Mouse (Mus musculus) natural killer cell, adult 2 months (primary cell): ENCODE results near the gene Mrps24.

ENCODE experiments used
- DNase-seq, 2 experiments: peaks; one replicate each; pipeline ENCODE4 v3.0.0; 2022; ENCODE audit warnings: low spot score in 2 of 2

The Mrps24 gene

GRCm38 (mm10) chr11:5715630-5716105, at the start of gene Mrps24:
Gene Mrps24, minus strand, starts transcription at chr11:5715680.
- DNase-seq = no peak

DNA sequence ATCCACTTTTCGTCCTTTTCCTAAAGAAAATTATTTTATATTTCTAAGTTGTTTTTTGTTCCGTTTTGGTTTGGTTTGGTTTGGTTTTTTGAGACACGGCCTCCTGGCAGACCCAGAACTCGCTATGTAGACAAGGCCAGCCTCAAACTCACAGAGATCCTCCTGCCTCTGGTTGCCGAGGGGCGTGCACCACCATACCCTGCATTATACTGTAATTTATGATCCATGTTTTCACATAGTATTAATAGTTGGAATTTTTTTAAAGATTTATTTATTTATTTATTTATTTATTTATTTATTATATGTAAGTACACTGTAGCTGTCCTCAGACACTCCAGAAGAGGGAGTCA, 47.1 kb upstream of the Mrps24 start:
- no peak for DNase-seq

- peak; percentile 95 for DNase-seq
Measured at GRCm38 (mm10) chr11:5761820-5762632, 46.5 kb upstream of the Mrps24 start, which contains the start of gene Urgcp. Gene Urgcp, minus strand, starts transcription at chr11:5762376.

- no peak for DNase-seq
Measured at GRCm38 (mm10) chr11:5753755-5754154, 38.3 kb upstream of the Mrps24 start.

- DNase-seq = no peak
Measured at GRCm38 (mm10) chr11:5744951-5745350, 29.5 kb upstream of the Mrps24 start.

GRCm38 (mm10) chr11:5742106-5742505, 26.6 kb upstream of the Mrps24 start:
- peak in 1 of 2 experiments; percentile 26 for DNase-seq

DNA sequence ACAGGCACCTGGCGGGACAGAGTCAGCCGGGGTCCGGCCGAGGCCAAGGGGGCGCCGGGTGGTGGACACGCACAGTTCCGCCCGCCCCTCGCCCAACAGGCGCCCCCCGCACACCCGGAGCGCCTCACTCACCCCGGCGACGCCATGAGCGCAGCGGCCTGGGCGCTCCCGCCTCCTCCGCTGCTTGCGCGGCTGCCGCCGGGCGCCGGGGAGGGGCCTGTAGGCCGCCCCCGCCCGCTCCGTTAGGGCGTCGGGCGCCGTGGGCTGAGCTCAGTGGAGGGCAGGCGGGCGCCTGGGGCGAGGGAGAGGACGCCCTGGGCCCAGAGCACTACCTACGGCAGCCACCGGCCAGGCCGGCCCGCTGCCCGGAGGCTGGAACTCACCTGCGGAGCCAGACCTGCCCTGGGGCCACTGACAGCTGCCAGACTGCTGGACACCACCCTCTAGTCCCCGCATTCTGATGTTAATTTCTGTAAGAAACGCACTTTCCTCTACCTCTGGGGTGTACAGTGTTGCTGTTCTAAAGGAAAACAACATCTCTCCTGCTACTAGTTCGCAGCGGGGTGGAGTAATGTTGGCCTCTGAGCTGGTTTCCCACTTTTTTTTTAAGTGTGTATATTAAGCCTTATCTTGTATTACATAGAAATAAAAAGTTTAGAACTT, 25.6 kb upstream of the Mrps24 start:
- peak; percentile 66 to 69 for DNase-seq

DNA sequence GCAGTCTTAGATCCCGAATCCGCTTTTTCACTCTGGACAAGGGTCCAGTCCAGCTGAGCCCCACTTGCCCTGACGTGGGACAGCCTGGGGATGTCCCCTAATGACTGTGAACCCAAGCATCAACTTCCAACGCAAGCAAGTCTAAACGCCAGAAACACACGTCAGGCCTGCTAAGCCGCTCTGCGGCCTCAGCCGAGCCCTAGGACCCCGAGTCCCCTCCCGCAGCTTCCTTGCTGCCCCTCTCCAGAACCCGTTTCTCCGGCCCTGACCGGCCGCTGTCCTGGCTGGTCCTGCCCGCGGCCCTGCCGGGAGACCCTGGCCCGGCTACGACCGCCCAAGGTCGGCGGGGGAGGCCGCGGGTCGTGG, 25.1 kb upstream of the Mrps24 start:
- DNase-seq = peak in 1 of 2 experiments; percentile 50

DNA sequence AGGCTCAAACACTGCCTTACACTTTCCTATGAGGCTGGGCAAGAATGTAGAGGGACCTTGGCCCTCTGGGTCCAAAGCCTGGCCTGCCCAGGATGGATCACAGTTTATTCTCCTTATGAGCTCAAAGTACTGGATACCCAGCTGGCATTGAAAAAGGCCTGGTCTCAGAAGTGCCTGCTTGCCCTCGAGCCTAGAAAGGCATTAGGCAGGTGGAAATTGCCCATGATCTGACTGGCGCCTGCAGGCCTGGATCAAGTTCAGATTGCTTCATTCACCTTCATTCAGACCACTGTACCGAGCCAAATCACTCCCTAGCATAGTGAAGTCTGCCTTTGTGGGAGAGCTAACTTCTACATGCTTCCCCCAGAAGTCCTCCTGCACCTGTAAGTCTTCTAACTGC, 24.4 kb upstream of the Mrps24 start:
- no peak for DNase-seq

GRCm38 (mm10) chr11:5738888-5739632, 23.6 kb upstream of the Mrps24 start:
- no peak for DNase-seq

GRCm38 (mm10) chr11:5737137-5737536, 21.7 kb upstream of the Mrps24 start:
- DNase-seq = peak; percentile 30 to 60

DNA sequence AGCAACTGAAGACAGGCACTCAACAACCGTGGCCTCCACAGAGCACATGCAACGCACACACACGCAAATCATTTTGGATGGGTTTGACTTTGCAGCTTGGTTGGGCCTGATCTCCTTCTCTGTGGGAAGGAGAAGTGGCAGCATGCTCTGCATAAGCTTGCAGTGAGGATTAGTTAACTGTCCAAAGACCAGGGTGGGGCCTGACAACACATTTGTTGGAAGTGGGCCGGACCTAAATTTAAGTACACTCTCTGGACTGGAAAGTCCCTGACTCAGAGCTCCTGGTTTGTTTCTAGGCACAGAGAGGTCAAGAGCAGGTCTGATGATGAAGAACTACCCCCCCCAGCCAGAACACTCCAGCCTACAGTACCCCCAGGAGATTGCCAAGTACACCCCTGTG, 18.8 kb upstream of the Mrps24 start:
- no peak for DNase-seq

- no peak for DNase-seq
Measured at GRCm38 (mm10) chr11:5732401-5732800, 16.9 kb upstream of the Mrps24 start.

- no peak for DNase-seq
Measured at GRCm38 (mm10) chr11:5729582-5729981, 14.1 kb upstream of the Mrps24 start.

DNA sequence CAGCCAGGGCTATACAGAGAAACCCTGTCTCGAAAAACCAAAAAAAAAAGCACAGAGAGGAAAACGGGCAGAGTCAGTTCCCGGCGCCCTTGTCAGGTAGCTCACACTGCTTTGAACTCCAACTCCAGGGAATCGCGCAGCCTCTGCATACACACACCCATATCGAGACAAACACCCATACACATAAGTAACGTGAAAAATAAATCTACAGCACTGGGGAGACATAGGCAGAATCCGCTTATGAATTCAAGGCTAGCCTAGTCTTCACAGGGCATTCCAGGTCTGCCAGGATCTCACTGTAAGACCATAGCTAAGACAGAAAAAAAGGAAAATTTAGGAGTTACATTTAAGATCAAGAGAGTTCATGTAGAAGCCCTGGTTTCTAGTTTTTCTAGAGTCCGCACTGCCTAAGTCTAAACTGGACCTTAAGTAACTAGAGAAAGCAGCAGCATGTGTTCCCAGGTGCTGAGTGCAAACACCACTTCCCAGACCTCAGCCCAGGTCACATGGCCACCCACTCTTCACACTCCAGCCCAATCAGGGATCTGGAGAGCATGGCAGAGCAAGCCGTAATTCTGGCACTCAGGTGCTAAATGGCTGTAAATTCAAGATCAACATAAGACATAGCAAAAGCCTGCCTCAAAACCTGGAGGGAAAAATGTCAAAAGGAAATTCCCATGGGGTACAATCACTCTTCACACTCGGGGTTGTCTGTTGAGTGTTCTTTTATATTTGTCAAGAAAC, 3.3 kb upstream of the Mrps24 start:
- DNase-seq = no peak

GRCm38 (mm10) chr11:5716938-5717705, 1.6 kb upstream of the Mrps24 start:
- DNase-seq = no peak

GRCm38 (mm10) chr11:5716246-5716645, 766 bp upstream of the Mrps24 start:
- DNase-seq = no peak

GRCm38 (mm10) chr11:5715179-5715578, 301 bp downstream of the Mrps24 start:
- no peak for DNase-seq

- DNase-seq = peak; percentile 82 to 88
Measured at GRCm38 (mm10) chr11:5707530-5708353, 7.7 kb downstream of the Mrps24 start.
